Comparison of ENCODE assay signal across 11 mouse cellular contexts in genomic region chr11:75846589-75846988, GRCm38 (mm10). TPM values are rescaled to one million over a fixed set of nuclear protein-coding genes. Genes with fewer than 3 reads are reported as not detected.
A peak's percentile ranks its signal among the peaks of the same experiment; 100 is the strongest.
DNase-seq lines count a peak whose midpoint lies in the region; ATAC-seq lines count a peak whose summit lies in the region.
"Had no signal": no experiment of that assay in that cellular context is flagged by ENCODE, and none has a peak within 500 bp of the region (broad histone marks: within the 10 kb centered on the region; RNA-seq: fewer than 3 reads in every experiment).

No protein-coding gene starts in this region.

- peak; percentile 33; the same call in 1 of the 2 replicates for ATAC-seq in kidney, embryonic 15.5 days (replicated peaks; ENCODE audit: low FRiP score)
- ATAC-seq in neural tube, embryonic 11.5 days (ENCODE audit: insufficient read depth, low FRiP score, low TSS enrichment), result peak; percentile 35; the same call in 1 of the 2 replicates
- ATAC-seq in forebrain, embryonic 16.5 days, result no peak
- no peak for ATAC-seq in liver, embryonic 11.5 days (replicated peaks; ENCODE audit: low FRiP score)

- H3K4me3 ChIP-seq in kidney, embryonic 15.5 days (replicated peaks), result no peak overlapping the region
- no peak overlapping the region for H3K4me3 ChIP-seq in neural tube, embryonic 11.5 days (ENCODE audit: low read depth, low read length)
- H3K4me3 ChIP-seq in forebrain, embryonic 16.5 days (replicated peaks; ENCODE audit: low read length), result no peak overlapping the region
- H3K4me3 ChIP-seq in liver, embryonic 11.5 days (ENCODE audit: low read depth, low read length), result no peak overlapping the region

- no peaks in the 10 kb centered on the region for H3K9me3 ChIP-seq in kidney, embryonic 15.5 days (replicated peaks)
- H3K9me3 ChIP-seq in neural tube, embryonic 11.5 days (ENCODE audit: control insufficient read depth, low read length), result no peaks in the 10 kb centered on the region
- H3K9me3 ChIP-seq in forebrain, embryonic 16.5 days (ENCODE audit: control insufficient read depth, low read length), result no peaks in the 10 kb centered on the region
- H3K9me3 ChIP-seq in liver, embryonic 11.5 days (ENCODE audit: control insufficient read depth, low read length), result no peaks in the 10 kb centered on the region

- no peak for DNase-seq in kidney, postnatal 14 days
- DNase-seq in adrenal gland, adult (ENCODE audit: inconsistent age in 2 of 2, low spot score in 1 of 2), result peak; percentile 85 to 90
- DNase-seq in embryo, embryonic 10.5 days (ENCODE audit: low spot score), result peak; percentile 64
- peak; percentile 64 for DNase-seq in neural tube, embryonic 11.5 days (ENCODE audit: low spot score)
- DNase-seq in liver, embryonic 11.5 days (ENCODE audit: low spot score), result no peak
- DNase-seq: heart, postnatal 14 days; kidney, postnatal 25 days; lung, postnatal 4 days; thymus, adult 2 months had no signal

- H3K27me3 ChIP-seq in kidney, embryonic 15.5 days, result no peaks in the 10 kb centered on the region
- no peaks in the 10 kb centered on the region for H3K27me3 ChIP-seq in neural tube, embryonic 11.5 days (ENCODE audit: control insufficient read depth, insufficient read depth, low read length)
- H3K27me3 ChIP-seq in forebrain, embryonic 16.5 days (replicated peaks; ENCODE audit: control insufficient read depth, insufficient read depth, low read length), result no peaks in the 10 kb centered on the region
- H3K27me3 ChIP-seq in liver, embryonic 11.5 days (replicated peaks; ENCODE audit: control insufficient read depth, insufficient read depth, low read length), result no peaks in the 10 kb centered on the region

- no peaks in the 10 kb centered on the region for H3K36me3 ChIP-seq in kidney, embryonic 15.5 days
- H3K36me3 ChIP-seq in neural tube, embryonic 11.5 days (ENCODE audit: control insufficient read depth, insufficient read depth, low read length), result no peaks in the 10 kb centered on the region
- no peaks in the 10 kb centered on the region for H3K36me3 ChIP-seq in forebrain, embryonic 16.5 days (ENCODE audit: control insufficient read depth, insufficient read depth)
- no peaks in the 10 kb centered on the region for H3K36me3 ChIP-seq in liver, embryonic 11.5 days (ENCODE audit: control insufficient read depth, insufficient read depth, low read length)

- WGBS in kidney, embryonic 15.5 days, result 32% methylated on average over 7 of the region's 7 CpGs
- 37% methylated on average over 7 of the region's 7 CpGs for WGBS in neural tube, embryonic 11.5 days
- WGBS in forebrain, embryonic 16.5 days, result 86% methylated on average over 7 of the region's 7 CpGs
- WGBS in liver, embryonic 11.5 days, result 52% methylated on average over 7 of the region's 7 CpGs

- peaks cover 9% of the 10 kb centered on the region for H3K4me1 ChIP-seq in kidney, embryonic 15.5 days
- H3K4me1 ChIP-seq in neural tube, embryonic 11.5 days (ENCODE audit: control insufficient read depth, insufficient read depth, low read length), result peaks cover 5% of the 10 kb centered on the region; the same call in 1 of the 2 replicates
- H3K4me1 ChIP-seq in forebrain, embryonic 16.5 days (replicated peaks; ENCODE audit: control insufficient read depth, insufficient read depth, low read length), result peaks cover 10% of the 10 kb centered on the region; the same call in 1 of the 2 replicates
- H3K4me1 ChIP-seq in liver, embryonic 11.5 days (replicated peaks; ENCODE audit: control insufficient read depth, insufficient read depth, low read length), result peaks cover 4% of the 10 kb centered on the region

- no peak overlapping the region for H3K27ac ChIP-seq in kidney, embryonic 15.5 days
- H3K27ac ChIP-seq in neural tube, embryonic 11.5 days (ENCODE audit: low read depth, low read length), result peak overlapping the region; percentile 50; the same call in 1 of the 2 replicates
- no peak overlapping the region for H3K27ac ChIP-seq in forebrain, embryonic 16.5 days (ENCODE audit: low read length)
- H3K27ac ChIP-seq in liver, embryonic 11.5 days (ENCODE audit: low read depth, low read length), result no peak overlapping the region

- no peak overlapping the region for H3K4me2 ChIP-seq in kidney, embryonic 15.5 days
- H3K4me2 ChIP-seq in neural tube, embryonic 11.5 days (ENCODE audit: low read depth), result no peak overlapping the region
- no peak overlapping the region for H3K4me2 ChIP-seq in forebrain, embryonic 16.5 days (ENCODE audit: low read length)
- no peak overlapping the region for H3K4me2 ChIP-seq in liver, embryonic 11.5 days

- H3K9ac ChIP-seq in kidney, embryonic 15.5 days, result no peak overlapping the region
- no peak overlapping the region for H3K9ac ChIP-seq in neural tube, embryonic 11.5 days (ENCODE audit: low read length)
- no peak overlapping the region for H3K9ac ChIP-seq in forebrain, embryonic 16.5 days (replicated peaks; ENCODE audit: low read depth, low read length)
- no peak overlapping the region for H3K9ac ChIP-seq in liver, embryonic 11.5 days (ENCODE audit: low read depth, low read length)

RNA-seq across cellular contexts. Expression of gene Doc2b, which starts 50.7 kb away (rescaled TPM):
- polyA plus RNA-seq in kidney, embryonic 15.5 days (2015; fragmentation: Nextera tagmentation; extraction: Ambion mirVana), result 1.0 and 1.4 TPM in 2 replicates
- polyA plus RNA-seq in neural tube, embryonic 11.5 days (2014; fragmentation: Nextera tagmentation; extraction: Ambion mirVana), result 0.23 and 0.26 TPM in 2 replicates
- polyA plus RNA-seq in forebrain, embryonic 16.5 days (2015; fragmentation: Nextera tagmentation; extraction: Ambion mirVana), result 2.3 and 3.0 TPM in 2 replicates
- polyA plus RNA-seq in liver, embryonic 11.5 days (2014; fragmentation: Nextera tagmentation; extraction: Ambion mirVana), result 0.10 and 0.40 TPM in 2 replicates

Comparison
In these comparisons a context has a peak if more than half of its experiments do, and no peak if none do; other contexts are left out.
1. ATAC-seq: peak in kidney, embryonic 15.5 days (single experiment) and neural tube, embryonic 11.5 days (single experiment); none in forebrain, embryonic 16.5 days (single experiment) and liver, embryonic 11.5 days (single experiment).
2. DNase-seq: peak in adrenal gland, adult (2 of 2), embryo, embryonic 10.5 days (single experiment) and neural tube, embryonic 11.5 days (single experiment); none in kidney, postnatal 14 days (single experiment) and liver, embryonic 11.5 days (single experiment).